Comparison of ENCODE assay signal across 11 mouse cellular contexts in the genomic region with DNA sequence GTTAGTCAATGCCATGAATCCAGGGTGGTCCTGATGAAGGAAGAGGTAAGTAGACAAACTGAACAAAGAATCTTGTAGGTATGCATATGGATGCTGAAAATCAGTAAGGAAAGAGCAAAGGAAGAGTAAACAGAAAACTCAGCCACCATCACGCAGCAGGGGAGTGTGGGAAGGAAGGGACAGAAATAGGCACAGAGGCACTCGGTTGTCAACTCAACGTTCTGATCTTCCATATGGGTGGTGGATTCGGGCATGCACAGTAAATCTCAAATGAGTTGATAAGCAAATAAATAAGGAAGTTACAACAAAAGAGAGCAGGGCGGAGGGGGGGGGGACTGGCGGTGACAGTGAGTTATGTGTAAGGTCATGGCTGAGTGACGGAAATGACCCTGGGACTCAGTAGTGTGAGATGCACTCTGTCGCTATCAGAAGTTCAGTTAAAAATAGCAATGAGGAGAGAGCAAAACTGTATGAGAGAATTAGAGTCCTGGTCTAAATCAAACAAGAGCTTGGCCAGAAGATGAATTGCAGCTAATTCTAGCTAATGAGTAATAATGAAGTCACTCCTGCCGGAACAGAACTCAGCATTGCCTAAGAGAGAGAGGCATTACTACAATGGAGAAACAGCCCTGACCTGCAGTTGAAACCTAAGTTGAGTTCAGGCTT. TPM values are rescaled to one million over a fixed set of nuclear protein-coding genes. Genes with fewer than 3 reads are reported as not detected.
DNase-seq lines count a peak whose midpoint lies in the region; ATAC-seq and TF ChIP-seq lines count a peak whose summit lies in the region.
"Had no signal": no experiment of that assay in that cellular context is flagged by ENCODE, and none has a peak within 500 bp of the region (broad histone marks: within the 10 kb centered on the region; RNA-seq: fewer than 3 reads in every experiment).

No protein-coding gene starts in this region.

- H3K4me2 ChIP-seq in heart, embryonic 12.5 days: peak overlapping the region; percentile 42; the same call in 1 of the 2 replicates
- no peak overlapping the region for H3K4me2 ChIP-seq in neural tube, embryonic 13.5 days
- H3K4me2 ChIP-seq in midbrain, embryonic 14.5 days (ENCODE audit: low read length): no peak overlapping the region
- H3K4me2 ChIP-seq in hindbrain, postnatal 0 days (ENCODE audit: low read depth, low read length): no peak overlapping the region

- no peak for TF ChIP-seq POLR2A in olfactory bulb, adult 2 months (IDR thresholded peaks at IDR 0.05; ENCODE audit: insufficient read depth, low read depth, low read length)

- no peaks in the 10 kb centered on the region for H3K36me3 ChIP-seq in heart, embryonic 12.5 days
- H3K36me3 ChIP-seq in neural tube, embryonic 13.5 days: 0 out of 2 replicates have a peak, but pooled peaks cover 6% of the 10 kb centered on the region
- no peaks in the 10 kb centered on the region for H3K36me3 ChIP-seq in midbrain, embryonic 14.5 days (ENCODE audit: control insufficient read depth, insufficient read depth, low read length)
- no peaks in the 10 kb centered on the region for H3K36me3 ChIP-seq in hindbrain, postnatal 0 days (ENCODE audit: insufficient read depth, low read length)

- H3K9ac ChIP-seq in heart, embryonic 12.5 days: no peak overlapping the region
- H3K9ac ChIP-seq in neural tube, embryonic 13.5 days: no peak overlapping the region
- H3K9ac ChIP-seq in midbrain, embryonic 14.5 days (replicated peaks; ENCODE audit: low read length): no peak overlapping the region
- no peak overlapping the region for H3K9ac ChIP-seq in hindbrain, postnatal 0 days (replicated peaks; ENCODE audit: low read length)
- H3K9ac ChIP-seq: forebrain, postnatal 0 days had no signal

- H3K4me1 ChIP-seq in heart, embryonic 12.5 days (replicated peaks): peaks cover 92% of the 10 kb centered on the region
- H3K4me1 ChIP-seq in neural tube, embryonic 13.5 days (replicated peaks): peaks cover 95% of the 10 kb centered on the region
- peaks cover 61% of the 10 kb centered on the region for H3K4me1 ChIP-seq in olfactory bulb, adult 2 months (ENCODE audit: control insufficient read depth, insufficient read depth, low read length)
- peaks cover 13% of the 10 kb centered on the region for H3K4me1 ChIP-seq in midbrain, embryonic 14.5 days (ENCODE audit: control insufficient read depth, insufficient read depth, low read length)
- peaks cover 18% of the 10 kb centered on the region; the same call in 1 of the 2 replicates for H3K4me1 ChIP-seq in hindbrain, postnatal 0 days (ENCODE audit: insufficient read depth, low read length)

- WGBS in heart, embryonic 12.5 days: 15% methylated on average over 9 of the region's 9 CpGs
- WGBS in neural tube, embryonic 13.5 days: 50% methylated on average over 9 of the region's 9 CpGs
- 46% methylated on average over 9 of the region's 9 CpGs for WGBS in olfactory bulb, adult 2 months
- 87% methylated on average over 9 of the region's 9 CpGs for WGBS in midbrain, embryonic 14.5 days
- 69% methylated on average over 9 of the region's 9 CpGs for WGBS in hindbrain, postnatal 0 days

- peak overlapping the region; percentile 95 for H3K27ac ChIP-seq in heart, embryonic 12.5 days (ENCODE audit: poor library complexity, severe bottlenecking)
- H3K27ac ChIP-seq in neural tube, embryonic 13.5 days (replicated peaks): peak overlapping the region; percentile 46
- H3K27ac ChIP-seq in olfactory bulb, adult 2 months (ENCODE audit: insufficient read depth, low read depth, low read length): peak overlapping the region; percentile 93
- no peak overlapping the region for H3K27ac ChIP-seq in midbrain, embryonic 14.5 days (replicated peaks; ENCODE audit: low read depth, low read length)
- no peak overlapping the region for H3K27ac ChIP-seq in hindbrain, postnatal 0 days

- no peaks in the 10 kb centered on the region for H3K9me3 ChIP-seq in heart, embryonic 12.5 days (replicated peaks)
- H3K9me3 ChIP-seq in neural tube, embryonic 13.5 days: no peaks in the 10 kb centered on the region
- H3K9me3 ChIP-seq in midbrain, embryonic 14.5 days (ENCODE audit: control insufficient read depth, low read length): no peaks in the 10 kb centered on the region
- no peaks in the 10 kb centered on the region for H3K9me3 ChIP-seq in hindbrain, postnatal 0 days (ENCODE audit: low read length)

- no peak overlapping the region for H3K4me3 ChIP-seq in heart, embryonic 12.5 days
- H3K4me3 ChIP-seq in neural tube, embryonic 13.5 days: no peak overlapping the region
- no peak overlapping the region for H3K4me3 ChIP-seq in olfactory bulb, adult 2 months (ENCODE audit: insufficient read depth, low read depth, low read length)
- no peak overlapping the region for H3K4me3 ChIP-seq in midbrain, embryonic 14.5 days (replicated peaks; ENCODE audit: low read depth, low read length)
- H3K4me3 ChIP-seq in hindbrain, postnatal 0 days (ENCODE audit: low read length): no peak overlapping the region

- peak; percentile 63 for ATAC-seq in heart, embryonic 12.5 days (ENCODE audit: insufficient number of reproducible peaks, low FRiP score)
- ATAC-seq in neural tube, embryonic 13.5 days (ENCODE audit: low read depth): no peak
- peak; percentile 79 for ATAC-seq in common myeloid progenitor, adult 5-6 weeks (replicated peaks; ENCODE audit: low read depth, poor library complexity, severe bottlenecking)
- ATAC-seq in midbrain, embryonic 14.5 days (ENCODE audit: low FRiP score, low TSS enrichment): no peak
- no peak for ATAC-seq in hindbrain, postnatal 0 days
- ATAC-seq: forebrain, postnatal 0 days; midbrain, embryonic 16.5 days had no signal

- no peak for TF ChIP-seq CTCF in olfactory bulb, adult 2 months (IDR thresholded peaks at IDR 0.05; ENCODE audit: insufficient read depth, low read depth, low read length)
- TF ChIP-seq CTCF in hindbrain, postnatal 0 days (IDR thresholded peaks at IDR 0.05; ENCODE audit: low read depth): no peak

- DNase-seq in heart, adult 11 months: no peak
- no peak for DNase-seq in neural tube, embryonic 10.5 days (ENCODE audit: extremely low spot score, low spot score)
- no peak for DNase-seq in midbrain, embryonic 14.5 days
- no peak for DNase-seq in hindbrain, postnatal 0 days (ENCODE audit: low spot score)
- DNase-seq: cerebellum, adult 9-11 months; forebrain, postnatal 0 days had no signal

- H3K27me3 ChIP-seq in heart, embryonic 12.5 days (replicated peaks): no peaks in the 10 kb centered on the region
- H3K27me3 ChIP-seq in neural tube, embryonic 13.5 days: no peaks in the 10 kb centered on the region
- no peaks in the 10 kb centered on the region for H3K27me3 ChIP-seq in midbrain, embryonic 14.5 days (ENCODE audit: control insufficient read depth, insufficient read depth, low read length)
- H3K27me3 ChIP-seq in hindbrain, postnatal 0 days (ENCODE audit: insufficient read depth, low read length): no peaks in the 10 kb centered on the region

RNA-seq across cellular contexts. Expression of gene Pxylp1, which starts 60.0 kb away (rescaled TPM):
- polyA plus RNA-seq in heart, embryonic 12.5 days (2016; fragmentation: Nextera tagmentation; extraction: Ambion mirVana): 36.9 and 37.3 TPM in 2 replicates
- polyA plus RNA-seq in neural tube, embryonic 13.5 days (2015; fragmentation: Nextera tagmentation; extraction: Ambion mirVana): 31.5 and 33.4 TPM in 2 replicates
- 17.8 and 21.7 TPM in 2 replicates for total RNA-seq in common myeloid progenitor, adult 5-6 weeks (2017)
- not detected in 2 replicates for polyA plus RNA-seq in olfactory bulb, adult 2 months (2012; ENCODE audit: insufficient read depth, insufficient read length, low replicate concordance, missing spikeins)
- polyA plus RNA-seq in midbrain, embryonic 14.5 days (2014; fragmentation: Nextera tagmentation; extraction: Ambion mirVana): 52.7 and 66.1 TPM in 2 replicates
- 24.1 and 28.9 TPM in 2 replicates for total RNA-seq in hindbrain, postnatal 0 days (2014; rRNA removed)
- 23.2 and 23.4 TPM in 2 replicates for polyA plus RNA-seq in hindbrain, postnatal 0 days (2015; fragmentation: Nextera tagmentation; extraction: Ambion mirVana)

Comparison
In these comparisons a context has a peak if more than half of its experiments do, and no peak if none do; other contexts are left out.
1. ATAC-seq: peak in heart, embryonic 12.5 days (single experiment) and common myeloid progenitor, adult 5-6 weeks (single experiment); none in neural tube, embryonic 13.5 days (single experiment), midbrain, embryonic 14.5 days (single experiment) and hindbrain, postnatal 0 days (single experiment).
2. H3K27ac ChIP-seq: peak in heart, embryonic 12.5 days (single experiment), neural tube, embryonic 13.5 days (single experiment) and olfactory bulb, adult 2 months (single experiment); none in midbrain, embryonic 14.5 days (single experiment) and hindbrain, postnatal 0 days (single experiment).
3. RNA of gene Pxylp1, which starts 60.0 kb away (polyA plus RNA-seq): 52.7 to 66.1 TPM in midbrain, embryonic 14.5 days, 36.9 to 37.3 TPM in heart, embryonic 12.5 days, 31.5 to 33.4 TPM in neural tube, embryonic 13.5 days and 23.2 to 23.4 TPM in hindbrain, postnatal 0 days; not detected in olfactory bulb, adult 2 months; every median in the first group is over 10 times any median in the second.